In genomic region chr4:132353481-132353885, GRCm38 (mm10) we compare ENCODE assay signal across 8 mouse cellular contexts. TPM values are rescaled to one million over a fixed set of nuclear protein-coding genes. Genes with fewer than 3 reads are reported as not detected.
DNase-seq lines count a peak whose midpoint lies in the region; ATAC-seq and TF ChIP-seq lines count a peak whose summit lies in the region.

TSS of gene Rcc1 (minus strand) at chr4:132353605.

- H3K4me1 ChIP-seq in erythroblast, embryonic 14.5 days (ENCODE audit: control insufficient read depth) = peaks cover 68% of the 10 kb centered on the region
- peaks cover 23% of the 10 kb centered on the region for H3K4me1 ChIP-seq in heart, embryonic 12.5 days (replicated peaks)
- H3K4me1 ChIP-seq in kidney, postnatal 0 days (replicated peaks; ENCODE audit: insufficient read depth, low read length) = peaks cover 6% of the 10 kb centered on the region
- H3K4me1 ChIP-seq in liver, embryonic 11.5 days (replicated peaks; ENCODE audit: control insufficient read depth, insufficient read depth, low read length) = peaks cover 18% of the 10 kb centered on the region
- H3K4me1 ChIP-seq in stomach, embryonic 14.5 days (ENCODE audit: control insufficient read depth, insufficient read depth, low read length) = peaks cover 8% of the 10 kb centered on the region; the same call in 1 of the 2 replicates

- WGBS in heart, embryonic 12.5 days = 0% methylated on average over 31 of the region's 31 CpGs
- 0% methylated on average over 31 of the region's 31 CpGs for WGBS in kidney, postnatal 0 days
- under 1% methylated on average over 31 of the region's 31 CpGs for WGBS in liver, embryonic 11.5 days
- under 1% methylated on average over 31 of the region's 31 CpGs for WGBS in stomach, embryonic 14.5 days

- H3K4me2 ChIP-seq in heart, embryonic 12.5 days = peak within 1 kb of the TSS; percentile 94
- H3K4me2 ChIP-seq in kidney, postnatal 0 days (ENCODE audit: low read length) = peak within 1 kb of the TSS; percentile 74
- peak within 1 kb of the TSS; percentile 83 for H3K4me2 ChIP-seq in liver, embryonic 11.5 days
- H3K4me2 ChIP-seq in stomach, embryonic 14.5 days (replicated peaks; ENCODE audit: low read depth, low read length) = peak within 1 kb of the TSS; percentile 57

- TF ChIP-seq CTCF in C2C12 (IDR thresholded peaks at IDR 0.05; ENCODE audit: control insufficient read depth, insufficient read depth, insufficient read length) = no peak
- 0 out of 2 replicates have a peak, but pooled peaks have one; percentile 11 for TF ChIP-seq CTCF in brain, embryonic 14.5 days (IDR thresholded peaks at IDR 0.05; ENCODE audit: borderline replicate concordance, extremely low read depth, insufficient read depth, insufficient read length)
- TF ChIP-seq CTCF in kidney, postnatal 0 days (IDR thresholded peaks at IDR 0.05; ENCODE audit: low read depth) = peak; percentile 27; the same call in 1 of the 2 replicates

- peaks cover 24% of the 10 kb centered on the region for H3K79me3 ChIP-seq in C2C12 (ENCODE audit: low read depth)

- no peaks in the 10 kb centered on the region for H3K9me3 ChIP-seq in erythroblast, embryonic 14.5 days (ENCODE audit: control insufficient read depth, low read length)
- H3K9me3 ChIP-seq in heart, embryonic 12.5 days (replicated peaks) = no peaks in the 10 kb centered on the region
- no peaks in the 10 kb centered on the region for H3K9me3 ChIP-seq in kidney, postnatal 0 days (replicated peaks; ENCODE audit: low read length)
- no peaks in the 10 kb centered on the region for H3K9me3 ChIP-seq in liver, embryonic 11.5 days (ENCODE audit: control insufficient read depth, low read length)
- H3K9me3 ChIP-seq in stomach, embryonic 14.5 days (ENCODE audit: control insufficient read depth, low read depth, low read length) = no peaks in the 10 kb centered on the region

- peak within 1 kb of the TSS; percentile 91 for H3K27ac ChIP-seq in heart, embryonic 12.5 days (ENCODE audit: poor library complexity, severe bottlenecking)
- peak within 1 kb of the TSS; percentile 95 for H3K27ac ChIP-seq in kidney, postnatal 0 days
- H3K27ac ChIP-seq in liver, embryonic 11.5 days (ENCODE audit: low read depth, low read length) = peak within 1 kb of the TSS; percentile 99
- H3K27ac ChIP-seq in stomach, embryonic 14.5 days (ENCODE audit: low read length) = peak within 1 kb of the TSS; percentile 95

- peak; percentile 84; the same call in 1 of the 2 replicates for TF ChIP-seq POLR2A in brain, embryonic 14.5 days (IDR thresholded peaks at IDR 0.05; ENCODE audit: borderline replicate concordance, extremely low read depth, insufficient read depth, insufficient read length, poor library complexity, severe bottlenecking)

- peaks cover 61% of the 10 kb centered on the region for H3K36me3 ChIP-seq in C2C12 (ENCODE audit: control insufficient read depth, insufficient read depth)
- H3K36me3 ChIP-seq in erythroblast, embryonic 14.5 days (ENCODE audit: control insufficient read depth) = peaks cover 64% of the 10 kb centered on the region
- H3K36me3 ChIP-seq in heart, embryonic 12.5 days = peaks cover 37% of the 10 kb centered on the region
- peaks cover 17% of the 10 kb centered on the region for H3K36me3 ChIP-seq in kidney, postnatal 0 days (ENCODE audit: insufficient read depth, low read length)
- H3K36me3 ChIP-seq in liver, embryonic 11.5 days (ENCODE audit: control insufficient read depth, insufficient read depth, low read length) = peaks cover 26% of the 10 kb centered on the region
- peaks cover 32% of the 10 kb centered on the region for H3K36me3 ChIP-seq in stomach, embryonic 14.5 days (ENCODE audit: control insufficient read depth, insufficient read depth, low read length)

- H3K79me2 ChIP-seq in C2C12 (ENCODE audit: control insufficient read depth, insufficient read depth) = peaks cover 34% of the 10 kb centered on the region

- H3ac ChIP-seq in C2C12 (ENCODE audit: control insufficient read depth, insufficient read length, low read depth) = peak within 1 kb of the TSS; percentile 83

- ATAC-seq in heart, embryonic 12.5 days (ENCODE audit: insufficient number of reproducible peaks, low FRiP score) = peak; percentile 91
- ATAC-seq in kidney, postnatal 0 days (replicated peaks; ENCODE audit: low FRiP score, low read depth) = peak; percentile 86
- peak; percentile 76 for ATAC-seq in liver, embryonic 11.5 days (replicated peaks; ENCODE audit: low FRiP score)
- peak; percentile 91 for ATAC-seq in stomach, embryonic 14.5 days (ENCODE audit: insufficient number of reproducible peaks, insufficient read depth, low FRiP score, low read depth)

- H3K27me3 ChIP-seq in C2C12 (ENCODE audit: control insufficient read depth, insufficient read depth, insufficient read length) = no peaks in the 10 kb centered on the region
- no peaks in the 10 kb centered on the region for H3K27me3 ChIP-seq in erythroblast, embryonic 14.5 days (ENCODE audit: control insufficient read depth)
- no peaks in the 10 kb centered on the region for H3K27me3 ChIP-seq in heart, embryonic 12.5 days (replicated peaks)
- no peaks in the 10 kb centered on the region for H3K27me3 ChIP-seq in kidney, postnatal 0 days (ENCODE audit: insufficient read depth, low read length)
- H3K27me3 ChIP-seq in liver, embryonic 11.5 days (replicated peaks; ENCODE audit: control insufficient read depth, insufficient read depth, low read length) = no peaks in the 10 kb centered on the region
- H3K27me3 ChIP-seq in stomach, embryonic 14.5 days (ENCODE audit: control insufficient read depth, insufficient read depth, low read length) = no peaks in the 10 kb centered on the region

- DNase-seq in brain, embryonic 14.5 days (ENCODE audit: low read depth) = peak; percentile 97
- peak; percentile 97 for DNase-seq in kidney, postnatal 0 days (ENCODE audit: low spot score)
- peak; percentile 94 for DNase-seq in liver, embryonic 11.5 days (ENCODE audit: low spot score)
- DNase-seq in naive thymus-derived CD4-positive, alpha-beta T cell, adult 2 months (ENCODE audit: low read depth) = peak; percentile 97

- peak within 1 kb of the TSS; percentile 83 for H3K4me3 ChIP-seq in C2C12 (ENCODE audit: insufficient read depth, poor library complexity, severe bottlenecking)
- H3K4me3 ChIP-seq in erythroblast, embryonic 14.5 days (replicated peaks) = peak within 1 kb of the TSS; percentile 70
- peak within 1 kb of the TSS; percentile 95 for H3K4me3 ChIP-seq in heart, embryonic 12.5 days
- peak within 1 kb of the TSS; percentile 68 for H3K4me3 ChIP-seq in kidney, postnatal 0 days (replicated peaks; ENCODE audit: low read depth, low read length)
- peak within 1 kb of the TSS; percentile 86 for H3K4me3 ChIP-seq in liver, embryonic 11.5 days (ENCODE audit: low read depth, low read length)
- H3K4me3 ChIP-seq in stomach, embryonic 14.5 days (ENCODE audit: low read depth, low read length) = peak within 1 kb of the TSS; percentile 87

- peak within 1 kb of the TSS; percentile 90 for H3K9ac ChIP-seq in heart, embryonic 12.5 days
- H3K9ac ChIP-seq in kidney, postnatal 0 days (ENCODE audit: low read depth, low read length) = peak within 1 kb of the TSS; percentile 73
- H3K9ac ChIP-seq in liver, embryonic 11.5 days (ENCODE audit: low read depth, low read length) = peak within 1 kb of the TSS; percentile 99
- H3K9ac ChIP-seq in stomach, embryonic 14.5 days (replicated peaks; ENCODE audit: low read depth, low read length) = peak within 1 kb of the TSS; percentile 92

TF ChIP-seq in C2C12, 6 proteins besides CTCF, POLR2A, EP300 and RAD21:
- peak; percentile 51 for TF ChIP-seq MAX (IDR thresholded peaks at IDR 0.05)
- TF ChIP-seq FOSL1 (IDR thresholded peaks at IDR 0.05; ENCODE audit: insufficient read depth, low read length, poor library complexity, severe bottlenecking) = no peak

RNA-seq across cellular contexts. Expression of gene Rcc1, which starts in this region (rescaled TPM):
- 110 TPM for polyA plus RNA-seq in C2C12 (2012; fragmentation: generic; extraction: Trizol)
- 19.3 and 21.2 TPM in 2 replicates for polyA plus RNA-seq in brain, embryonic 14.5 days (2012; rRNA removed)
- polyA plus RNA-seq in erythroblast, embryonic 14.5 days (2012) = 4.3 and 4.4 TPM in 2 replicates
- 39.2 and 47.1 TPM in 2 replicates for polyA plus RNA-seq in heart, embryonic 12.5 days (2016; fragmentation: Nextera tagmentation; extraction: Ambion mirVana)
- polyA plus RNA-seq in kidney, postnatal 0 days (2015; fragmentation: Nextera tagmentation; extraction: Ambion mirVana) = 40.0 and 45.9 TPM in 2 replicates
- 99.8 and 105 TPM in 2 replicates for polyA plus RNA-seq in liver, embryonic 11.5 days (2014; fragmentation: Nextera tagmentation; extraction: Ambion mirVana)
- 45.3 and 45.5 TPM in 2 replicates for polyA plus RNA-seq in stomach, embryonic 14.5 days (2014; fragmentation: Nextera tagmentation; extraction: Ambion mirVana)

Comparison
In these comparisons a context has a peak if more than half of its experiments do, and no peak if none do; other contexts are left out.
1. Peak in every context shown above with its lines: DNase-seq, ATAC-seq, H3K4me3 ChIP-seq and H3K27ac ChIP-seq.